Mouse (Mus musculus) CH12.LX (cell line): ENCODE measurements at regions not wholly inside any gene's neighbourhood (a gene's known extent, or its start where the extent isn't known, plus 50 kb on each side); places are given as distances from the start of the nearest gene placed in this dataset.

Source experiments
- DNase-seq: peaks from one replicate; pipeline ENCODE4 v3.0.0-alpha.2; 2013; ENCODE audit errors: extremely low read depth
- H3K27ac ChIP-seq: 2 replicates; pipeline ENCODE4 v1.5.1; 2012; ENCODE audit warnings: low read depth, mild to moderate bottlenecking, control low read depth, moderate library complexity; ENCODE audit not compliant: insufficient read depth
- H3K27me3 ChIP-seq: replicated peaks from 2 replicates; pipeline ENCODE3; 2012; ENCODE audit warnings: inconsistent platforms
- H3K36me3 ChIP-seq, 2 experiments: replicated peaks in 1 of 2; 2 replicates each; pipeline versions ENCODE3 to v1.6.1; 2012; ENCODE audit warnings: inconsistent platforms in 1 of 2, low read length in 1 of 2, mild to moderate bottlenecking in 1 of 2, mixed read lengths in 1 of 2, moderate library complexity in 1 of 2; ENCODE audit not compliant: control insufficient read depth in 1 of 2, insufficient read depth in 1 of 2
- H3K4me1 ChIP-seq, 2 experiments: 2 replicates each; pipeline ENCODE4 v1.6.1; 2012; ENCODE audit warnings: inconsistent platforms in 1 of 2, moderate library complexity in 1 of 2; ENCODE audit not compliant: insufficient read depth in 2 of 2, control insufficient read depth in 1 of 2
- H3K4me2 ChIP-seq: 2 replicates; pipeline ENCODE4 v1.6.1; 2012; ENCODE audit warnings: low read depth, mild to moderate bottlenecking, control low read depth; ENCODE audit not compliant: poor library complexity, insufficient read depth, severe bottlenecking
- H3K4me3 ChIP-seq, 3 experiments: fragments of 150-350 bp in 1 of 3; sonication (generic) in 1 of 3; replicated peaks in 1 of 3; 2 replicates each; pipeline versions ENCODE3 to v1.5.1; 2011 to 2012; ENCODE audit warnings: low read depth in 2 of 3, low read length in 2 of 3, mild to moderate bottlenecking in 2 of 3, moderate library complexity in 2 of 3, control low read depth in 1 of 3, improper control_type of control experiment in 1 of 3, inconsistent platforms in 1 of 3, mixed read lengths in 1 of 3; ENCODE audit not compliant: poor library complexity in 1 of 3
- H3K79me2 ChIP-seq: replicated peaks from 2 replicates; pipeline ENCODE4 v1.6.1; 2012; ENCODE audit warnings: mild to moderate bottlenecking, moderate library complexity; ENCODE audit not compliant: control insufficient read depth, poor library complexity, insufficient read depth, severe bottlenecking; ENCODE audit errors: extremely low read depth
- H3K9ac ChIP-seq: 2 replicates; pipeline ENCODE4 v1.6.1; 2012; ENCODE audit warnings: low read depth, mild to moderate bottlenecking, control low read depth, moderate library complexity; ENCODE audit not compliant: insufficient read depth
- H3K9me3 ChIP-seq: replicated peaks from 2 replicates; pipeline ENCODE3; 2012; ENCODE audit warnings: low read length, inconsistent platforms, mixed read lengths
- E2F4 ChIP-seq: IDR thresholded peaks from 2 replicates; pipeline ENCODE4 v1.6.1; 2011; ENCODE audit warnings: low read depth, low read length, improper control_type of control experiment; ENCODE audit not compliant: insufficient replicate concordance
- EP300 ChIP-seq: IDR thresholded peaks from 2 replicates; pipeline ENCODE4 v1.6.1; 2011; ENCODE audit warnings: low read length, improper control_type of control experiment
- ETS1 ChIP-seq: conservative IDR thresholded peaks from 2 replicates; pipeline ENCODE4 v1.6.1; 2012; ENCODE audit warnings: low read depth, mild to moderate bottlenecking, inconsistent platforms, low read length, improper control_type of control experiment, moderate library complexity
- GABPA ChIP-seq: IDR thresholded peaks from 2 replicates; pipeline ENCODE4 v1.6.1; 2012; ENCODE audit warnings: low read depth, low read length, improper control_type of control experiment, inconsistent platforms; ENCODE audit not compliant: insufficient replicate concordance
- JUND ChIP-seq: conservative IDR thresholded peaks from 2 replicates; pipeline ENCODE4 v1.6.1; 2011; ENCODE audit warnings: low read depth, low read length, improper control_type of control experiment
- KAT2A ChIP-seq: IDR thresholded peaks from 2 replicates; pipeline ENCODE4 v1.6.1; 2012; ENCODE audit warnings: low read length, improper control_type of control experiment, inconsistent platforms; ENCODE audit not compliant: insufficient replicate concordance
- MAFK ChIP-seq: IDR thresholded peaks from 2 replicates; pipeline ENCODE4 v1.6.1; 2011; ENCODE audit warnings: low read length, improper control_type of control experiment; ENCODE audit not compliant: insufficient replicate concordance
- MAX ChIP-seq: IDR thresholded peaks from 2 replicates; pipeline ENCODE4 v1.6.1; 2011; ENCODE audit warnings: low read length, improper control_type of control experiment
- MAZ ChIP-seq: IDR thresholded peaks from 2 replicates; pipeline ENCODE4 v1.6.1; 2012; ENCODE audit warnings: low read depth, mild to moderate bottlenecking, inconsistent platforms, low read length, improper control_type of control experiment, moderate library complexity
- MEF2A ChIP-seq: IDR thresholded peaks from 2 replicates; pipeline ENCODE4 v1.6.1; 2014; ENCODE audit warnings: low read depth, mild to moderate bottlenecking, inconsistent platforms, low read length, improper control_type of control experiment, borderline replicate concordance
- MXI1 ChIP-seq: IDR thresholded peaks from 2 replicates; pipeline ENCODE4 v1.6.1; 2011; ENCODE audit warnings: mild to moderate bottlenecking, low read depth, low read length, improper control_type of control experiment
- MYC ChIP-seq: IDR thresholded peaks from 2 replicates; pipeline ENCODE4 v1.6.1; 2011; ENCODE audit warnings: low read depth, mild to moderate bottlenecking, improper control_type of control experiment, low read length
- NELFE ChIP-seq: IDR thresholded peaks from 2 replicates; pipeline ENCODE4 v1.6.1; 2011; ENCODE audit warnings: low read depth, low read length, improper control_type of control experiment
- NRF1 ChIP-seq: IDR thresholded peaks from 2 replicates; pipeline ENCODE4 v1.6.1; 2014; ENCODE audit warnings: low read depth, mild to moderate bottlenecking, inconsistent platforms, low read length, improper control_type of control experiment, moderate library complexity
- POLR2A ChIP-seq: IDR thresholded peaks from 2 replicates; pipeline ENCODE4 v1.6.1; 2011; ENCODE audit warnings: low read depth, mild to moderate bottlenecking, improper control_type of control experiment, low read length
- RAD21 ChIP-seq: IDR thresholded peaks from 2 replicates; pipeline ENCODE4 v1.6.1; 2011; ENCODE audit warnings: low read depth, mild to moderate bottlenecking, low read length, improper control_type of control experiment, moderate library complexity
- SMC3 ChIP-seq: IDR thresholded peaks from 2 replicates; pipeline ENCODE4 v1.6.1; 2011; ENCODE audit warnings: low read depth, low read length, improper control_type of control experiment
- TBP ChIP-seq: conservative IDR thresholded peaks from 2 replicates; pipeline ENCODE4 v1.6.1; 2011; ENCODE audit warnings: low read depth, low read length, improper control_type of control experiment
- USF2 ChIP-seq: conservative IDR thresholded peaks from 2 replicates; pipeline ENCODE4 v1.6.1; 2011; ENCODE audit warnings: low read depth, low read length, improper control_type of control experiment
- ZMIZ1 ChIP-seq: IDR thresholded peaks from 2 replicates; pipeline ENCODE4 v1.6.1; 2012; ENCODE audit warnings: low read depth, mild to moderate bottlenecking, inconsistent platforms, low read length, improper control_type of control experiment
- ZNF384 ChIP-seq: IDR thresholded peaks from 2 replicates; pipeline ENCODE4 v1.6.1; 2012; ENCODE audit warnings: low read depth, low read length, improper control_type of control experiment, inconsistent platforms
- dilution Hi-C: fragments of 300-500 bp; cut with MboI; formaldehyde crosslinking; loops from 2 replicates; pipeline ENCODE4 v1.14.3; 2020; ENCODE audit warnings: low sequenced_read_pairs; ENCODE audit not compliant: extremely low pct_unique_long_range_greater_than_20kb, extremely low pct_ligation_motif_present
- in situ Hi-C: fragments of 300-500 bp; cut with MboI; formaldehyde crosslinking; loops from 3 replicates; pipeline ENCODE4 v1.14.3; 2019; ENCODE audit warnings: low sequenced_read_pairs, low pct_ligation_motif_present, low pct_unique_long_range_greater_than_20kb, mixed read lengths

- H3K4me2 ChIP-seq: no peak overlapping the region
- TF ChIP-seq E2F4: no peak
- TF ChIP-seq MXI1: no peak
- TF ChIP-seq KAT2A: no peak
- no peak for TF ChIP-seq MAFK
- TF ChIP-seq USF2: no peak
- TF ChIP-seq MEF2A: no peak
- TF ChIP-seq MAZ: no peak
- no peak for TF ChIP-seq ETS1
- no peak for TF ChIP-seq GABPA
- TF ChIP-seq NRF1: no peak
- no peak for TF ChIP-seq ZMIZ1
- TF ChIP-seq EP300: no peak
- TF ChIP-seq SMC3: no peak
- no peak for TF ChIP-seq MAX
- TF ChIP-seq POLR2A: no peak
- TF ChIP-seq ZNF384: no peak
- TF ChIP-seq, all 38 proteins: peak for 0
- H3K27ac ChIP-seq: no peak overlapping the region
- peaks cover 4 to 33% of the 10 kb centered on the region in 2 experiments; a peak in 3 of 4 replicates for H3K4me1 ChIP-seq
- H3K36me3 ChIP-seq: no peaks in the 10 kb centered on the region
- dilution Hi-C loops (no loop called here), in situ Hi-C loops (no loop called here)
- no peaks in the 10 kb centered on the region for H3K79me2 ChIP-seq
- H3K4me3 ChIP-seq: no peak overlapping the region
- no peak overlapping the region for H3K9ac ChIP-seq
- no peaks in the 10 kb centered on the region for H3K27me3 ChIP-seq
- no peaks in the 10 kb centered on the region for H3K9me3 ChIP-seq
- DNase-seq: no peak
Observed at GRCm38 (mm10) chr1:51537765-51538360, 59.6 kb upstream of the Nabp1 start.

DNA sequence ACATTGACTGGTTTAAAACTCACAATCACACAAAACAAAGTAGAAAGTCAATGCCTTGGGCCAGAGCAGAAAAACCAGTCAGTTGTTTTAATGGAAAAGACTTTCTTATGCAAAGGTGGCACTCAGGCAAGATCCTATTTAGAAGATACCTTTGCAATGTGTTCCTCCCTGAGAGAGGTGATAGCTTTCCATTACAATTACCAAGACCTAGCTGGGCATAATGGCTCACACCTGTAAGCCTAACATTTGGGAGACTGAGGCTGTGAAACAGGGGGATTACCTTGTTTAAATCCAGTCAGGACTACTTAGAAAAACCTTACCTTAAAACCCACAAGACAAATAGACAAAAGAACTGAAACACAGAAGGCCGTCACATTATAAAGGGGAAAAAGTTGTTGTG lies 57.9 kb upstream of the Nabp1 start:
- Histone ChIP-seq H3K9ac (no peak overlapping the region), H3K4me3 (no peak overlapping the region), H3K27ac (no peak overlapping the region), H3K4me2 (no peak overlapping the region), H3K79me2 (no peaks in the 10 kb centered on the region)
- DNase-seq: no peak
- TF ChIP-seq E2F4 (no peak), RAD21 (no peak), NELFE (no peak), POLR2A (no peak), MYC (no peak), JUND (no peak), TBP (no peak)
- TF ChIP-seq, all 38 proteins: peak for 0
- Histone ChIP-seq H3K27me3 (no peaks in the 10 kb centered on the region), H3K36me3 (no peaks in the 10 kb centered on the region), H3K4me1 (peaks cover 4 to 33% of the 10 kb centered on the region in 2 experiments; a peak in 3 of 4 replicates), H3K9me3 (no peaks in the 10 kb centered on the region)
- in situ Hi-C loops (no loop called here), dilution Hi-C loops (no loop called here)
